Mouse (Mus musculus): ENCODE results near the gene Olfr805. TPM values are rescaled to one million over a fixed set of nuclear protein-coding genes. Genes with fewer than 3 reads are reported as not detected.

Gene Olfr805
- not detected in 2 replicates for total RNA-seq (2015)
- total RNA-seq (2017), result not detected in 2 replicates

GRCm38 (mm10) chr10:129729275-129729674, at the start of gene Olfr805:
Gene Olfr805 (minus strand): TSS chr10:129729375.
- no peak for ATAC-seq (ENCODE audit: poor library complexity, severe bottlenecking)

DNA sequence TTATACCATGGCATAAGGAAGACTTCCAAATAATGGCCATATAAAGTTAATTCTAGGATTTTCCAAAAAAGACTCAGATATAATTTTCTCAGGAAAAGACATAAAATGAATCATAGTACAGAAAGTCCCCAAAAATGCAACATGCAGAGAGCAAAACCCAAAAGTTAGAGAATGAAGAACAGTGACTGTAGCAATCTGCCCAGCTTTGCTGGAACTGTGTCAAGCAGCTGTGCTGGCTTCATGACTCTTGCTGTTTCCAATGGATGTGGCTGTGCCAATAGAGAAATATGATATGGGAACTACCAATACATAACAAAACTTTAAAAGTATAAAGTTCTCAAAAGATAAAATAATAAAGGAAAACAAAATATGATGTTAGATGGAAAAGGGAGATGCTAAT, 48.9 kb upstream of the Olfr805 start:
- ATAC-seq (ENCODE audit: poor library complexity, severe bottlenecking), result no peak

DNA sequence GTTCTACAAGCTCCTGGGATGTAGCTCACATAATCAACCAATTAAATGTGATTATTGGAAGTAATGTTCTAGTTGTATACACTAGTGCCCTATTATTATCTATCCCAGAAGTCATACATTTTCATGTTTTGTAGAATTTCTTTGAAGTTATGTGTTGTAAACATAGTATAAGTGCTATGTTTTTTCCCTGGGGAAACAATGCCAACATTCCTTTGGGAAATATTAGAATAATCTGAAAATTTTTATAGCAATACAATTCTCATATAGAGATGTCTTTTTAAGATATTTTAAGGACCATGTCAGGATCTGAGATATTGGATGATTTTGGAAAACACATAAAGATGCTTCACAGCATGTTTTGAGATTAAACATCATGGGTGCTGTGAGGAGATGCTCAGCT, 45.2 kb upstream of the Olfr805 start, which contains the start of gene Olfr809:
Olfr809 (plus strand) TSS at position 301 of the 400 bp plus-strand sequence.
- no peak for ATAC-seq (ENCODE audit: poor library complexity, severe bottlenecking)

- ATAC-seq (ENCODE audit: poor library complexity, severe bottlenecking), result no peak
Observed at GRCm38 (mm10) chr10:129765182-129765581, 36.0 kb upstream of the Olfr805 start, which contains the start of gene Olfr808. Gene Olfr808 (plus strand): TSS chr10:129765482.

- ATAC-seq (ENCODE audit: poor library complexity, severe bottlenecking), result no peak
Observed at GRCm38 (mm10) chr10:129757693-129758092, 28.5 kb upstream of the Olfr805 start, which contains the start of gene Olfr807. Gene Olfr807 (minus strand): TSS chr10:129757793.

GRCm38 (mm10) chr10:129741821-129742220, 12.6 kb upstream of the Olfr805 start, which contains the start of gene Olfr806:
Gene Olfr806 (minus strand): TSS chr10:129741921.
- no peak for ATAC-seq (ENCODE audit: poor library complexity, severe bottlenecking)

DNA sequence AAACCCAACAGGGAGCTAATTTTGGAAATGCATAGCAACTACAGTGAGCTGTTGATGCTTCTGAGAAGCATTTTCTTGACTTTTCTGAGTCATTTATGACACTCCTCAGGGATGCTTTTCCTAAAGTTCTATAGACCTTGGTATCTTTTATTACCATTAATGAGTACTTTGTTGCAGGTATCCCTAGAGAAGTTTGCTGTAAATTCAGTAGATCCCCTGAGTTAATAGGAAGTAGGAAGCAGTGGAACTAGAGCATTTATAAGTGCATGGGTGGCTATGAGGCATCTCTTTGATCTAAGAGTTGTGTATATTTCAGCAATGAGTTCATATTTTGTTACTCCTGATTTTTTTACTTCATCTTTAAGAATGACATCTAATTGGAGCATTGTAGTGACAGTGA, 26.3 kb downstream of the Olfr805 start, which contains the start of gene Olfr804:
Olfr804 (plus strand) TSS at position 301 of the 400 bp plus-strand sequence.
- no peak for ATAC-seq (ENCODE audit: poor library complexity, severe bottlenecking)

- ATAC-seq (ENCODE audit: poor library complexity, severe bottlenecking), result no peak
Observed at GRCm38 (mm10) chr10:129694186-129694585, 35.0 kb downstream of the Olfr805 start, which contains the start of gene Olfr803. Gene Olfr803 (minus strand): TSS chr10:129694286.

DNA sequence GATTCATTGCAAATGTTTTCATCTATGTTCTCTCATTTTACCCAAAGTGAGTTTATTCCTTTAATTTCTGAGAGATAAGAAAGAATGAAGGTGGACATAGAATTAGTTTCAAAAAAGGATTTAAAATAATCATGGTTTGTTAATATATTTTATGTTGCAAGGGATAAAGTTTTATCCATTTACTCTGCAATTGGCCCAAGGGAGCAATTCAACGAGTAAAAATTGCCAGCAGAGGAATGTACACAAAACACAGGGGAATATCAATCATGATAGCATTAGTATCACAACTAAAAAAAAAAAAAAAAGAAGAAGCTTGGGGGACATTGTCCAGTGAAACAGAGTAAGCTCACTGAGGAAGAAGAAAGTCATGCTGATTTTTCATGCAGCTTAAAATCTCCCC, 41.1 kb downstream of the Olfr805 start, which contains the start of gene Olfr802:
Olfr802 (minus strand) TSS at position 101 of the 400 bp plus-strand sequence.
- no peak for ATAC-seq (ENCODE audit: poor library complexity, severe bottlenecking)

DNA sequence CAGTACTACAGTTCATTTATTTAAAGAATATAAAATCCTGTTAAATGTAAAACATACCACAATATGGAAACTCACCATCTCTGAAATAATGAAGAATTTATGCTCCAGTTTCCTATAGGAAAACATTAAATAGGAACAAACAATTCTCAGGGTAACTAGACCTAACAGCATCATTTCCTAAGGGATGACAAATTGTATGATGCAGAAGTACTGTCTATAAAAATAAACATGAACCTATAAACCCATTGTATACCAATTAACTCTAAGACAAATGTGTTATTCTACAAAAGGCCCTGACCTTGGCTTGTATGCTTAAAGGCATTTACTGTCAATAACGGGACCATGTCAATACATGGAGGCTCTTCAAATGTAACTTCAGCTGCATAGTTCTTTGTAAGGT, 55.4 kb downstream of the Olfr805 start, which contains the start of gene Olfr801:
Olfr801 (minus strand) TSS at position 101 of the 400 bp plus-strand sequence.
- no peak for ATAC-seq (ENCODE audit: poor library complexity, severe bottlenecking)

Other genes starting within 250 kb of the Olfr805 start
- gene Olfr789, start 244.6 kb downstream of the Olfr805 start, total RNA-seq (2015), result not detected in 2 replicates
- not detected in 2 replicates for gene Olfr789, start 244.6 kb downstream of the Olfr805 start, total RNA-seq (2017)
- gene Olfr790, start 230.9 kb downstream of the Olfr805 start, total RNA-seq (2015), result not detected in 2 replicates
- not detected in 2 replicates for gene Olfr790, start 230.9 kb downstream of the Olfr805 start, total RNA-seq (2017)
- not detected in 2 replicates for gene Olfr791, start 207.6 kb downstream of the Olfr805 start, total RNA-seq (2015)
- not detected in 2 replicates for gene Olfr791, start 207.6 kb downstream of the Olfr805 start, total RNA-seq (2017)
- gene Olfr792, start 190.2 kb downstream of the Olfr805 start, total RNA-seq (2015), result not detected in 2 replicates
- not detected in 2 replicates for gene Olfr792, start 190.2 kb downstream of the Olfr805 start, total RNA-seq (2017)
- not detected in 2 replicates for gene Olfr794, start 161.7 kb downstream of the Olfr805 start, total RNA-seq (2015)
- not detected in 2 replicates for gene Olfr794, start 161.7 kb downstream of the Olfr805 start, total RNA-seq (2017)
- gene Olfr796, start 116.8 kb downstream of the Olfr805 start, total RNA-seq (2015), result not detected in 2 replicates
- gene Olfr796, start 116.8 kb downstream of the Olfr805 start, total RNA-seq (2017), result not detected in 2 replicates
- gene Olfr798, start 101.4 kb downstream of the Olfr805 start, total RNA-seq (2015), result not detected in 2 replicates
- gene Olfr798, start 101.4 kb downstream of the Olfr805 start, total RNA-seq (2017), result not detected in 2 replicates
- gene Olfr799, start 91.9 kb downstream of the Olfr805 start, total RNA-seq (2015), result not detected in 2 replicates
- gene Olfr799, start 91.9 kb downstream of the Olfr805 start, total RNA-seq (2017), result not detected in 2 replicates
- not detected in 2 replicates for gene Olfr800, start 71.7 kb downstream of the Olfr805 start, total RNA-seq (2015)
- gene Olfr800, start 71.7 kb downstream of the Olfr805 start, total RNA-seq (2017), result not detected in 2 replicates
- not detected in 2 replicates for gene Olfr801, start 55.5 kb downstream of the Olfr805 start, total RNA-seq (2015)
- gene Olfr801, start 55.5 kb downstream of the Olfr805 start, total RNA-seq (2017), result not detected in 2 replicates
- gene Olfr802, start 41.2 kb downstream of the Olfr805 start, total RNA-seq (2015), result not detected in 2 replicates
- gene Olfr802, start 41.2 kb downstream of the Olfr805 start, total RNA-seq (2017), result not detected in 2 replicates
- gene Olfr803, start 35.1 kb downstream of the Olfr805 start, total RNA-seq (2015), result not detected in 2 replicates
- not detected in 2 replicates for gene Olfr803, start 35.1 kb downstream of the Olfr805 start, total RNA-seq (2017)
- gene Olfr804, start 26.2 kb downstream of the Olfr805 start, total RNA-seq (2015), result not detected in 2 replicates
- gene Olfr804, start 26.2 kb downstream of the Olfr805 start, total RNA-seq (2017), result not detected in 2 replicates
- not detected in 2 replicates for gene Olfr806, start 12.5 kb upstream of the Olfr805 start, total RNA-seq (2015)
- not detected in 2 replicates for gene Olfr806, start 12.5 kb upstream of the Olfr805 start, total RNA-seq (2017)
- gene Olfr807, start 28.4 kb upstream of the Olfr805 start, total RNA-seq (2015), result not detected in 2 replicates
- gene Olfr807, start 28.4 kb upstream of the Olfr805 start, total RNA-seq (2017), result not detected in 2 replicates
- gene Olfr808, start 36.1 kb upstream of the Olfr805 start, total RNA-seq (2015), result not detected in 2 replicates
- gene Olfr808, start 36.1 kb upstream of the Olfr805 start, total RNA-seq (2017), result not detected in 2 replicates
- gene Olfr809, start 45.3 kb upstream of the Olfr805 start, total RNA-seq (2015), result not detected in 2 replicates
- not detected in 2 replicates for gene Olfr809, start 45.3 kb upstream of the Olfr805 start, total RNA-seq (2017)
- gene Olfr810, start 65.5 kb upstream of the Olfr805 start, total RNA-seq (2015), result not detected in 2 replicates
- not detected in 2 replicates for gene Olfr810, start 65.5 kb upstream of the Olfr805 start, total RNA-seq (2017)
- gene Olfr811, start 75.0 kb upstream of the Olfr805 start, total RNA-seq (2015), result not detected in 2 replicates
- gene Olfr811, start 75.0 kb upstream of the Olfr805 start, total RNA-seq (2017), result not detected in 2 replicates
- gene Olfr812, start 116.7 kb upstream of the Olfr805 start, total RNA-seq (2015), result not detected in 2 replicates
- gene Olfr812, start 116.7 kb upstream of the Olfr805 start, total RNA-seq (2017), result not detected in 2 replicates
- not detected in 2 replicates for gene Olfr813, start 126.0 kb upstream of the Olfr805 start, total RNA-seq (2015)
- gene Olfr813, start 126.0 kb upstream of the Olfr805 start, total RNA-seq (2017), result not detected in 2 replicates
- gene Olfr814, start 150.5 kb upstream of the Olfr805 start, total RNA-seq (2015), result not detected in 2 replicates
- gene Olfr814, start 150.5 kb upstream of the Olfr805 start, total RNA-seq (2017), result not detected in 2 replicates
- gene Olfr815, start 176.5 kb upstream of the Olfr805 start, total RNA-seq (2015), result not detected in 2 replicates
- gene Olfr815, start 176.5 kb upstream of the Olfr805 start, total RNA-seq (2017), result not detected in 2 replicates
- gene Olfr816, start 186.2 kb upstream of the Olfr805 start, total RNA-seq (2015), result not detected in 2 replicates
- not detected in 2 replicates for gene Olfr816, start 186.2 kb upstream of the Olfr805 start, total RNA-seq (2017)
- gene Olfr818, start 219.7 kb upstream of the Olfr805 start, total RNA-seq (2015), result not detected in 2 replicates
- gene Olfr818, start 219.7 kb upstream of the Olfr805 start, total RNA-seq (2017), result not detected in 2 replicates
- gene Olfr819, start 237.9 kb upstream of the Olfr805 start, total RNA-seq (2015), result not detected in 2 replicates
- gene Olfr819, start 237.9 kb upstream of the Olfr805 start, total RNA-seq (2017), result not detected in 2 replicates
- gene Olfr247, start 246.8 kb upstream of the Olfr805 start, total RNA-seq (2015), result not detected in 2 replicates
- not detected in 2 replicates for gene Olfr247, start 246.8 kb upstream of the Olfr805 start, total RNA-seq (2017)